Mouse (Mus musculus) ES-E14 (cell line): Measurements from ENCODE around the gene Taf15.

ENCODE experiments used
- CHD2 ChIP-seq: IDR thresholded peaks from 2 replicates; pipeline ENCODE4 v1.6.1; 2014; ENCODE audit warnings: mild to moderate bottlenecking, low read depth, low read length, inconsistent platforms
- MAFK ChIP-seq: IDR thresholded peaks from 2 replicates; pipeline ENCODE4 v1.6.1; 2014; ENCODE audit warnings: mild to moderate bottlenecking, low read depth, low read length, inconsistent platforms; ENCODE audit not compliant: insufficient read depth
- ZC3H11A ChIP-seq: IDR thresholded peaks from 2 replicates; pipeline ENCODE4 v1.6.1; 2012; ENCODE audit warnings: low read depth, mild to moderate bottlenecking, inconsistent platforms, low read length, borderline replicate concordance

GRCm38 (mm10) chr11:83536831-83537230 is 63.9 kb downstream of the Taf15 start:
- no peak for TF ChIP-seq CHD2
- TF ChIP-seq MAFK = no peak
- TF ChIP-seq ZC3H11A = no peak
